Mouse (Mus musculus): Measurements from ENCODE around the gene Lpin2. TPM values are rescaled to one million over a fixed set of nuclear protein-coding genes. Genes with fewer than 3 reads are reported as not detected.
A peak's percentile ranks its signal among the peaks of the same experiment; 100 is the strongest.

Lpin2 gene
- polyA plus RNA-seq, 1 experiment from 2014 or later = 59.2 TPM

GRCm38 (mm10) chr17:71178530-71179181 is 3.7 kb upstream of the Lpin2 start:
- H3K9ac ChIP-seq = no peak overlapping the region
- H3K27ac ChIP-seq = 0 out of 2 replicates have a peak overlapping the region, but pooled peaks have one; percentile 30
- H3K27me3 ChIP-seq = no peaks in the 10 kb centered on the region
- no peaks in the 10 kb centered on the region for H3K36me3 ChIP-seq
- no peak overlapping the region for H3K4me3 ChIP-seq
- H3K4me2 ChIP-seq (replicated peaks) = no peak overlapping the region
- H3K4me1 ChIP-seq = peaks cover 16% of the 10 kb centered on the region
- WGBS = 27% methylated on average over 10 of the region's 10 CpGs
- no peaks in the 10 kb centered on the region for H3K9me3 ChIP-seq
- ATAC-seq (ENCODE audit: insufficient number of reproducible peaks, insufficient read depth, low FRiP score, low TSS enrichment) = no peak

DNA sequence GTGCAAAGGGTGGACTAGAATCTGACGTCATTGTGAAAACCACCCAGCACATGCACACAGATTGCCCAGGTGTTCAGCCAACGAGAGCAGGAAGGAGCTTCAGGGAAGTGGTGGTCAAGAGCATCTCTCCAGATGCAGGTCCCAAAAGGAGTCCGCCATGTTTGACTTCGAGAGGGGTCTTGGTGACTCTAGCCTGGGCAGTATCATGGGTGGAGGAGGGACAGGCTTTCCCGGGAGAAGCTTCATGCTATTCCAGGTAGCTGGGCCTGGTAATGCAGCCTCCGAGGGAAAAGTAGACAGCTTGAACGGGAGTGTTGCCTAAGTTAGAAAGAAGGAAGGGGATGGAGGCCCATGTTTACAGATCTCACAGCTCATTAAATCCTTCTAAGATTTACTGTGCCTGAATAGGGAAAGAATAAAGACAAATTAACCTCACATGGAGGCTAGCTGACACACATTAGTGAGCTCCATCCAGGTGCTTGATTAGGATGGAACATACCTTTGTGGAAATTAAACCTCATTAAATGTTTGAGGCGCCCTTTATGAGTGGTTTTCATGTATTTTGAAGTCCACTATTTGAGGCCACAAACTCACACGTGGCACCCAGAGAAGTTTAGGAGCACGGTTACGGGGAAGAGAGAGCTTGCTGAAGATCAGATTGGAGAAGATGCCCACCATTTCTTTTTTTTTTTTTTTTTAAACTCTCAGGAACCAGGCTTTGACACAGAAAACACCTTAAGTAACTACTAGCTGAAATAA is 2.6 kb upstream of the Lpin2 start:
- peaks cover 16% of the 10 kb centered on the region for H3K4me1 ChIP-seq
- no peaks in the 10 kb centered on the region for H3K9me3 ChIP-seq
- WGBS = 87% methylated on average over 11 of the region's 11 CpGs
- H3K9ac ChIP-seq = no peak overlapping the region
- no peaks in the 10 kb centered on the region for H3K27me3 ChIP-seq
- no peak overlapping the region for H3K4me2 ChIP-seq (replicated peaks)
- H3K36me3 ChIP-seq = no peaks in the 10 kb centered on the region
- H3K27ac ChIP-seq = no peak overlapping the region
- H3K4me3 ChIP-seq = no peak overlapping the region
- ATAC-seq (ENCODE audit: insufficient number of reproducible peaks, insufficient read depth, low FRiP score, low TSS enrichment) = no peak

GRCm38 (mm10) chr17:71180601-71181000 is 1.8 kb upstream of the Lpin2 start:
- H3K27ac ChIP-seq = no peak overlapping the region
- ATAC-seq (ENCODE audit: insufficient number of reproducible peaks, insufficient read depth, low FRiP score, low TSS enrichment) = no peak
- H3K4me1 ChIP-seq = peaks cover 24% of the 10 kb centered on the region
- no peaks in the 10 kb centered on the region for H3K9me3 ChIP-seq
- no peaks in the 10 kb centered on the region for H3K27me3 ChIP-seq
- H3K9ac ChIP-seq = no peak overlapping the region
- no peaks in the 10 kb centered on the region for H3K36me3 ChIP-seq
- H3K4me3 ChIP-seq = no peak overlapping the region
- WGBS = 94% methylated on average over 4 of the region's 4 CpGs
- no peak overlapping the region for H3K4me2 ChIP-seq (replicated peaks)

- WGBS = under 1% methylated on average over 70 of the region's 71 CpGs
- Histone ChIP-seq H3K4me1 (peaks cover 31% of the 10 kb centered on the region), H3K36me3 (no peaks in the 10 kb centered on the region), H3K4me3 (peak overlapping the region; percentile 83), H3K9ac (peak overlapping the region; percentile 92), H3K27me3 (no peaks in the 10 kb centered on the region), H3K9me3 (no peaks in the 10 kb centered on the region), H3K27ac (peak overlapping the region; percentile 93), H3K4me2 (replicated peaks) (peak overlapping the region; percentile 78)
- ATAC-seq (ENCODE audit: insufficient number of reproducible peaks, insufficient read depth, low FRiP score, low TSS enrichment) = peak; percentile 91
Measured at GRCm38 (mm10) chr17:71182871-71183656, 704 bp downstream of the Lpin2 start.

DNA sequence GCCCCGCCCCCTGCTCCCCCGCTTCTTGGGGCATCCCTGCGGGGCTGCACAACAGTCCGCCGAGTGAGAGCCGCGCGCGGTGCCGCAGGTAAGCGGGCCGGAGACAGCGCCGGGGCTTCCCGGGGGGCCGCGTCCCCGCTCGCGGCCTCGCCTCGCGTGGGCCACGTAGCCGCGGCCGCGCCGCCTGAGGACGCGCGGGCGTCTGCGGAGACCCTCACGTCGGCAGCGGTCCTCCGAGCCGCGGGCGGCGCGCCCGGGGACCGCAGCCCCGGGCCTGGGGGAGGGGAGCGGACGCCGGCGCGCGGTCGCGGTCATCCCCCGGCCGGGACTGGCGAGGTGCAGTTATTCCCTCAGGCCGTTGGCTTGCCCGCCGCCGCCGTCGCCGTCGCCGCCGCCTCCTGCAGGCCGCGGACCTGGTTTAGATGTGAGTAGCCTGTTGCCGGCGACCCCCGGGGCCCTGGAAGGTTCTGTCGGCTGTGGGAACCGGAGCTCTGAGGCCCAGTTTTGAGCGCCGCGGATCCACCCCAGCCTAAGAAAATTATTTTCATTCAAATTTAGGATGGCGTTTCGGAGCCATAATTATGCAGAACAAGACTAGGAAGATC is 1.4 kb downstream of the Lpin2 start:
- peak overlapping the region; percentile 92 for H3K9ac ChIP-seq
- ATAC-seq (ENCODE audit: insufficient number of reproducible peaks, insufficient read depth, low FRiP score, low TSS enrichment) = no peak; the same call in 1 of the 2 replicates
- H3K27me3 ChIP-seq = no peaks in the 10 kb centered on the region
- H3K9me3 ChIP-seq = no peaks in the 10 kb centered on the region
- WGBS = 1% methylated on average over 78 of the region's 79 CpGs
- peak overlapping the region; percentile 83 for H3K4me3 ChIP-seq
- H3K36me3 ChIP-seq = no peaks in the 10 kb centered on the region
- peaks cover 28% of the 10 kb centered on the region for H3K4me1 ChIP-seq
- H3K4me2 ChIP-seq (replicated peaks) = peak overlapping the region; percentile 78
- peak overlapping the region; percentile 93 for H3K27ac ChIP-seq

- Histone ChIP-seq H3K27ac (peak overlapping the region; percentile 93), H3K4me1 (peaks cover 22% of the 10 kb centered on the region)
Measured at GRCm38 (mm10) chr17:71184356-71185111, 2.2 kb downstream of the Lpin2 start.

DNA sequence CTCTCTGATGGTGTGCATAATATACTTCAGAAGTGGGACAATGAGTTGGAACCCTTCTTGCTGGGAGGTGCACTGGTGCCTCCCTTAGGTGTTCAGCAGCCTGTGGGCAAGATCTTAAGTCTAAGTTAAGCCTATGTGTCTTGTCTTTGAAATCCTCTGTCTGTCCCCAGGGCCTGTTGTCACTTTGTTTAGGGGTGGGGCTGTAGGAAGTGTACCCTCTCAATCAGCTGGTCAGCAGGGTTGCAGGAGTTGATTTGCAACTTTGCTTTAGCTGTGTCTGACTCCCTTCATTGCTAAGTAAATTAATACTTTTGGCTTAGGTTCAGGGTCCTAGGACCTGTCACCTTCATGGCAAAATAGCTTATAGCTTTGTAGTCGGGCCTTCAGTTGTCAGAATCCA is 3.0 kb downstream of the Lpin2 start:
- H3K27ac ChIP-seq = no peak overlapping the region

More at GRCm38 (mm10) chr17:71184356-71185111, 2.2 kb downstream of the Lpin2 start:
- WGBS = 8% methylated on average over 22 of the region's 22 CpGs
- peak overlapping the region; percentile 78 for H3K4me2 ChIP-seq (replicated peaks)
- H3K9me3 ChIP-seq = no peaks in the 10 kb centered on the region
- H3K4me3 ChIP-seq = peak overlapping the region; percentile 83
- no peaks in the 10 kb centered on the region for H3K27me3 ChIP-seq
- no peak for ATAC-seq (ENCODE audit: insufficient number of reproducible peaks, insufficient read depth, low FRiP score, low TSS enrichment)
- H3K36me3 ChIP-seq = no peaks in the 10 kb centered on the region
- H3K9ac ChIP-seq = peak overlapping the region; percentile 92

GRCm38 (mm10) chr17:71190589-71190988 is 8.2 kb downstream of the Lpin2 start:
- 86% methylated on average over 7 of the region's 7 CpGs for WGBS
- Histone ChIP-seq H3K27me3 (no peaks in the 10 kb centered on the region), H3K4me3 (no peak overlapping the region), H3K27ac (no peak overlapping the region), H3K9me3 (no peaks in the 10 kb centered on the region), H3K9ac (no peak overlapping the region), H3K4me2 (replicated peaks) (no peak overlapping the region), H3K4me1 (peaks cover 32% of the 10 kb centered on the region), H3K36me3 (no peaks in the 10 kb centered on the region)
- ATAC-seq (ENCODE audit: insufficient number of reproducible peaks, insufficient read depth, low FRiP score, low TSS enrichment) = no peak

More for the DNA sequence above, 3.0 kb downstream of the Lpin2 start:
- Histone ChIP-seq H3K9me3 (no peaks in the 10 kb centered on the region), H3K27me3 (no peaks in the 10 kb centered on the region), H3K36me3 (no peaks in the 10 kb centered on the region), H3K4me1 (peaks cover 28% of the 10 kb centered on the region), H3K9ac (no peak overlapping the region), H3K4me3 (peak overlapping the region; percentile 83), H3K4me2 (replicated peaks) (peak overlapping the region; percentile 78)
- WGBS = 50% methylated on average over 1 of the region's 1 CpGs
- no peak for ATAC-seq (ENCODE audit: insufficient number of reproducible peaks, insufficient read depth, low FRiP score, low TSS enrichment)

DNA sequence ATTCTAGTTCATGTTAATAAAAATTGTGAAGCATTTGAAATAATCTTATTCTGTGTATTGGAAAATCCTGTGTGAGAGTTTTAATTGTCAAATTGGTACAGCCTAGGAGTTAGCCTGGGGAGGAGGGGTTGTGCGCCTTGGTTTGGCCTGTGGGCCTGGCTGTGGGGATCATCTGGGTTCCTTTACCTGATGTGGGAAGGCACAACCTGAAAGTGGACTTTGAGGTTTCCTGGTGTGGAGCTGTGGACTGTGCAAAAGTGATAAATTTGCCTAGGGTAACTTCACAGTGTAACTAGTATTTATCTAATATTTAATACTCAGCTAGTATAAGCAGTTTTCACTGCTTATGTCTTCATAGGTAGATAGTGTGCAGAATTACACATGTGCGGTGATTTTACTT is 8.7 kb downstream of the Lpin2 start:
- H3K36me3 ChIP-seq = no peaks in the 10 kb centered on the region
- no peak overlapping the region for H3K9ac ChIP-seq
- no peaks in the 10 kb centered on the region for H3K9me3 ChIP-seq
- WGBS = 97% methylated on average over 2 of the region's 2 CpGs
- no peak overlapping the region for H3K4me2 ChIP-seq (replicated peaks)
- peaks cover 34% of the 10 kb centered on the region for H3K4me1 ChIP-seq
- no peak for ATAC-seq (ENCODE audit: insufficient number of reproducible peaks, insufficient read depth, low FRiP score, low TSS enrichment)
- H3K4me3 ChIP-seq = no peak overlapping the region
- H3K27ac ChIP-seq = no peak overlapping the region
- H3K27me3 ChIP-seq = no peaks in the 10 kb centered on the region

DNA sequence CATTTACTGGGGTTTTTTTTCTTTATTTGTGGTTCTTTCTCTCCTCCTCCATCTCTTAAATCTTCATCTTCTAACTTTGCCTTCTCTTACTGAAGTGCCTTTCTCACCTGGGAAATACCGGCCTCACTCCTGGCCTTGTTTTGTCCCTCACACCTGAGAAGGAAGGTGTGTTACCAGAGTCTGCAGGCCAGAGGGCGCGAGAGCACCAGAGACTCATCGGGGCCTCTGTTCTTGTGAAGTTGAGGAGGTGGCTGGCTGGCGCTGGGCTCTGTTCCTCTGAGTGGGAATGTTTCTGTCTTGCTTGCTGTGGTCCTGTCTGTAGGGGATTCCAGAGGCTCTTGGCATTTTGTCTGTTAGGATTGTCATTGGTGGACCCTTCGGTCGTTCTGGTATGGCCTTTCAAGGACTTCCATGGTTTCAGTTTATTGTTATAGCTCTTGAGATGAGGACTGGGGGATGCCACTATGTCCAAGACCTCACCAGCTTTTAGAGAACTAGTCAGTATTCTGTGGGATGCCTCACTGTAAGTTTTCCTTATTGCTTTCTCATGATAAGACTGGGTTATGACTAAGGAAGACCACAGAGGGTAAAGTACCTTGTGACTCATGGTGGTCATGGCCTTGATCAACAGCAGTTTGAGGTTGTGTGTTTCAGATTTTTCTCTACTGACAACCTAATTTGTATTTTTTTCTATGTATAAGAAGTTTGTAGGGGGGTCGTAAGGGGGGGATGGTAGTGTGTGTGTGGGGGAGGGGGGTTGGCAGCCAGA is 9.5 kb downstream of the Lpin2 start:
- Histone ChIP-seq H3K27me3 (no peaks in the 10 kb centered on the region), H3K9ac (no peak overlapping the region), H3K36me3 (no peaks in the 10 kb centered on the region), H3K27ac (no peak overlapping the region), H3K4me1 (peaks cover 35% of the 10 kb centered on the region), H3K4me3 (no peak overlapping the region), H3K9me3 (no peaks in the 10 kb centered on the region), H3K4me2 (replicated peaks) (no peak overlapping the region)
- no peak for ATAC-seq (ENCODE audit: insufficient number of reproducible peaks, insufficient read depth, low FRiP score, low TSS enrichment)
- WGBS = 77% methylated on average over 8 of the region's 8 CpGs
